In the genomic region with DNA sequence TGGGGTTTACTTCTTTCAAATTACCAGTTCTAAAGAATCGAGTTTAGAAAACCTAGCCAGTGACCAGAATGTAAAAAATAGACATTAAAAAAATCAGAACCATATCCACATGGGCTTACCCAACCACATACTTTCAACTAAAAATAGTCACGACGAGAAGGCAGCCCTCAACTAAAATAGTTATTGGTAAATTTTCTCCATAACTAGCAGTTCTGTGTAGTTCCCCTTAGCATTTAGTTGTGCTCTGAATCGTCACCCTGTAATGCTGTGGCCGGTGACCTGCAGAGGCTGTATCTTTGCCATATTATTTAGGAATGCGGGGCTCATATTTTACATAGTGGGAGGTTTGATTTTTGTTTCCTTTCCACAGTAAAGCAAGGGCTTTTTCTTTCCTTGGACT, we compare ENCODE assay signal across 11 mouse cellular contexts. TPM values are rescaled to one million over a fixed set of nuclear protein-coding genes. Genes with fewer than 3 reads are reported as not detected.
DNase-seq lines count a peak whose midpoint lies in the region; ATAC-seq lines count a peak whose summit lies in the region.
"Had no signal": no experiment of that assay in that cellular context is flagged by ENCODE, and none has a peak within 500 bp of the region (broad histone marks: within the 10 kb centered on the region; RNA-seq: fewer than 3 reads in every experiment).

No protein-coding gene starts in this region.

- H3K4me2 ChIP-seq in embryonic facial prominence, embryonic 11.5 days (ENCODE audit: low read depth, low read length) = peak overlapping the region; percentile 14; the same call in 1 of the 2 replicates
- peak overlapping the region; percentile 77 for H3K4me2 ChIP-seq in kidney, embryonic 14.5 days (replicated peaks; ENCODE audit: low read depth, low read length)
- H3K4me2 ChIP-seq in liver, embryonic 11.5 days = peak overlapping the region; percentile 76; the same call in 1 of the 2 replicates

- DNase-seq in embryonic facial prominence, embryonic 11.5 days (ENCODE audit: low spot score) = no peak
- no peak for DNase-seq in embryonic facial prominence, embryonic 10.5 days (ENCODE audit: low spot score)
- DNase-seq in kidney, postnatal 14 days = no peak
- DNase-seq in liver, embryonic 11.5 days (ENCODE audit: low spot score) = no peak
- no peak for DNase-seq in cerebellum, adult 9-11 months
- DNase-seq in thymus, postnatal 4 days = no peak
- DNase-seq: adrenal gland, postnatal 25 days; spleen, adult 18-20 months had no signal

- H3K4me3 ChIP-seq in embryonic facial prominence, embryonic 11.5 days (ENCODE audit: low read depth, low read length) = no peak overlapping the region
- H3K4me3 ChIP-seq in embryonic facial prominence, embryonic 10.5 days = no peak overlapping the region; the same call in 1 of the 2 replicates
- peak overlapping the region; percentile 87; the same call in 1 of the 2 replicates for H3K4me3 ChIP-seq in kidney, embryonic 14.5 days (ENCODE audit: low read length)
- H3K4me3 ChIP-seq in brown adipose tissue, adult 24 weeks (ENCODE audit: insufficient read depth, low read depth, low read length) = peak overlapping the region; percentile 39
- H3K4me3 ChIP-seq in liver, embryonic 11.5 days (ENCODE audit: low read depth, low read length) = no peak overlapping the region
- H3K4me3 ChIP-seq: neural tube, embryonic 12.5 days had no signal

- no peaks in the 10 kb centered on the region for H3K4me1 ChIP-seq in embryonic facial prominence, embryonic 11.5 days (ENCODE audit: control insufficient read depth, insufficient read depth, low read length)
- H3K4me1 ChIP-seq in embryonic facial prominence, embryonic 10.5 days = peaks cover 40% of the 10 kb centered on the region
- peaks cover 3% of the 10 kb centered on the region for H3K4me1 ChIP-seq in kidney, embryonic 14.5 days (ENCODE audit: control insufficient read depth, insufficient read depth, low read length)
- peaks cover 23% of the 10 kb centered on the region for H3K4me1 ChIP-seq in brown adipose tissue, adult 24 weeks (ENCODE audit: control insufficient read depth, insufficient read depth, insufficient read length, low read length)
- peaks cover 18% of the 10 kb centered on the region for H3K4me1 ChIP-seq in liver, embryonic 11.5 days (replicated peaks; ENCODE audit: control insufficient read depth, insufficient read depth, low read length)

- no peaks in the 10 kb centered on the region for H3K27me3 ChIP-seq in embryonic facial prominence, embryonic 11.5 days (ENCODE audit: control insufficient read depth, insufficient read depth, low read length)
- H3K27me3 ChIP-seq in embryonic facial prominence, embryonic 10.5 days (replicated peaks; ENCODE audit: low read depth, poor library complexity, severe bottlenecking) = no peaks in the 10 kb centered on the region
- no peaks in the 10 kb centered on the region for H3K27me3 ChIP-seq in kidney, embryonic 14.5 days (ENCODE audit: control insufficient read depth, insufficient read depth, low read length)
- no peaks in the 10 kb centered on the region for H3K27me3 ChIP-seq in liver, embryonic 11.5 days (replicated peaks; ENCODE audit: control insufficient read depth, insufficient read depth, low read length)
- H3K27me3 ChIP-seq: neural tube, embryonic 12.5 days had no signal

- WGBS in embryonic facial prominence, embryonic 11.5 days = 68% methylated on average over 6 of the region's 6 CpGs
- WGBS in embryonic facial prominence, embryonic 10.5 days = 80% methylated on average over 6 of the region's 6 CpGs
- WGBS in kidney, embryonic 14.5 days = 56% methylated on average over 6 of the region's 6 CpGs
- WGBS in liver, embryonic 11.5 days = 70% methylated on average over 6 of the region's 6 CpGs

- no peak overlapping the region for H3K9ac ChIP-seq in embryonic facial prominence, embryonic 11.5 days (replicated peaks; ENCODE audit: low read length)
- H3K9ac ChIP-seq in kidney, embryonic 14.5 days (ENCODE audit: low read depth, low read length) = peak overlapping the region; percentile 35; the same call in 1 of the 2 replicates
- no peak overlapping the region for H3K9ac ChIP-seq in liver, embryonic 11.5 days (ENCODE audit: low read depth, low read length)
- H3K9ac ChIP-seq: neural tube, embryonic 12.5 days had no signal

- no peak for ATAC-seq in embryonic facial prominence, embryonic 11.5 days (replicated peaks; ENCODE audit: insufficient number of reproducible peaks, low FRiP score, low TSS enrichment, low read depth)
- ATAC-seq in kidney, embryonic 14.5 days (ENCODE audit: low FRiP score, low TSS enrichment) = no peak
- no peak for ATAC-seq in liver, embryonic 11.5 days (replicated peaks; ENCODE audit: low FRiP score)

- no peaks in the 10 kb centered on the region for H3K36me3 ChIP-seq in embryonic facial prominence, embryonic 11.5 days (replicated peaks; ENCODE audit: control insufficient read depth, insufficient read depth, low read depth, low read length)
- no peaks in the 10 kb centered on the region for H3K36me3 ChIP-seq in embryonic facial prominence, embryonic 10.5 days (replicated peaks)
- H3K36me3 ChIP-seq in kidney, embryonic 14.5 days (ENCODE audit: control insufficient read depth, insufficient read depth, low read length) = no peaks in the 10 kb centered on the region
- no peaks in the 10 kb centered on the region for H3K36me3 ChIP-seq in liver, embryonic 11.5 days (ENCODE audit: control insufficient read depth, insufficient read depth, low read length)
- H3K36me3 ChIP-seq: neural tube, embryonic 12.5 days had no signal

- no peak overlapping the region for H3K27ac ChIP-seq in embryonic facial prominence, embryonic 11.5 days (replicated peaks; ENCODE audit: low read depth, low read length)
- H3K27ac ChIP-seq in embryonic facial prominence, embryonic 10.5 days (replicated peaks) = no peak overlapping the region
- H3K27ac ChIP-seq in kidney, embryonic 14.5 days (ENCODE audit: low read depth, low read length) = no peak overlapping the region
- H3K27ac ChIP-seq in brown adipose tissue, adult 24 weeks (replicated peaks; ENCODE audit: low read depth, low read length) = peak overlapping the region; percentile 2; the same call in 1 of the 2 replicates
- no peak overlapping the region for H3K27ac ChIP-seq in liver, embryonic 11.5 days (ENCODE audit: low read depth, low read length)
- H3K27ac ChIP-seq: neural tube, embryonic 12.5 days had no signal

- H3K9me3 ChIP-seq in embryonic facial prominence, embryonic 11.5 days (replicated peaks; ENCODE audit: control insufficient read depth, low read length) = no peaks in the 10 kb centered on the region
- H3K9me3 ChIP-seq in embryonic facial prominence, embryonic 10.5 days = no peaks in the 10 kb centered on the region
- no peaks in the 10 kb centered on the region for H3K9me3 ChIP-seq in kidney, embryonic 14.5 days (ENCODE audit: control insufficient read depth, low read length)
- no peaks in the 10 kb centered on the region for H3K9me3 ChIP-seq in liver, embryonic 11.5 days (ENCODE audit: control insufficient read depth, low read length)
- H3K9me3 ChIP-seq: neural tube, embryonic 12.5 days had no signal

RNA-seq across cellular contexts. Expression of gene Epb41l2, which starts 2.6 kb away (rescaled TPM):
- polyA plus RNA-seq in embryonic facial prominence, embryonic 11.5 days (2014; fragmentation: Nextera tagmentation; extraction: Ambion mirVana) = 65.7 and 66.8 TPM in 2 replicates
- 47.3 and 52.9 TPM in 2 replicates for polyA plus RNA-seq in embryonic facial prominence, embryonic 10.5 days (2016; fragmentation: Nextera tagmentation; extraction: Ambion mirVana)
- 41.4 and 66.4 TPM in 2 replicates for polyA plus RNA-seq in kidney, embryonic 14.5 days (2014; fragmentation: Nextera tagmentation; extraction: Ambion mirVana)
- polyA plus RNA-seq in brown adipose tissue, adult 24 weeks (2012; ENCODE audit: insufficient read depth, insufficient read length, missing spikeins) = 148 and 170 TPM in 2 replicates
- 29.6 and 31.1 TPM in 2 replicates for polyA plus RNA-seq in liver, embryonic 11.5 days (2014; fragmentation: Nextera tagmentation; extraction: Ambion mirVana)

RNA-seq across cellular contexts. Expression of gene Akap7, which starts 54.6 kb away (rescaled TPM):
- 24.8 and 28.6 TPM in 2 replicates for polyA plus RNA-seq in embryonic facial prominence, embryonic 11.5 days (2014; fragmentation: Nextera tagmentation; extraction: Ambion mirVana)
- polyA plus RNA-seq in embryonic facial prominence, embryonic 10.5 days (2016; fragmentation: Nextera tagmentation; extraction: Ambion mirVana) = 17.0 and 18.2 TPM in 2 replicates
- 27.0 and 30.3 TPM in 2 replicates for polyA plus RNA-seq in kidney, embryonic 14.5 days (2014; fragmentation: Nextera tagmentation; extraction: Ambion mirVana)
- 86.7 and 140 TPM in 2 replicates for polyA plus RNA-seq in brown adipose tissue, adult 24 weeks (2012; ENCODE audit: insufficient read depth, insufficient read length, missing spikeins)
- polyA plus RNA-seq in liver, embryonic 11.5 days (2014; fragmentation: Nextera tagmentation; extraction: Ambion mirVana) = 21.6 and 25.3 TPM in 2 replicates

Comparison
In these comparisons a context has a peak if more than half of its experiments do, and no peak if none do; other contexts are left out.
1. H3K4me2 ChIP-seq: peak in every context shown above with its lines; median percentile 77 in kidney, embryonic 14.5 days; 76 in liver, embryonic 11.5 days; 14 in embryonic facial prominence, embryonic 11.5 days.
2. H3K4me3 ChIP-seq: peak in kidney, embryonic 14.5 days (single experiment) and brown adipose tissue, adult 24 weeks (single experiment); none in embryonic facial prominence, embryonic 11.5 days (single experiment), embryonic facial prominence, embryonic 10.5 days (single experiment) and liver, embryonic 11.5 days (single experiment).